Mouse (Mus musculus) adrenal gland, postnatal 36 days (tissue): ENCODE measurements around the gene Tep1. TPM values are rescaled to one million over a fixed set of nuclear protein-coding genes. Genes with fewer than 3 reads are reported as not detected.
A peak's percentile ranks its signal among the peaks of the same experiment; 100 is the strongest.
"Not testable (repeated sequence)": the region's sequence is repeated elsewhere in the genome, so short reads cannot be mapped to it uniquely, and the experiment has no call there.

Experiments used
- DNase-seq, 2 experiments: peaks; one replicate each; pipeline ENCODE4 v3.0.0; 2021; ENCODE audit warnings: mixed read lengths in 1 of 2
- total RNA-seq, 2 experiments: library from RNA; stranded (reverse); gene quantifications; 2 replicates each; pipeline ENCODE4 v1.2.3; 2021

Gene Tep1
- total RNA-seq, 2 experiments from 2014 or later, result 18.2 to 21.6 TPM

GRCm38 (mm10) chr14:50868656-50869055 is 1.7 kb downstream of the Tep1 start:
- no peak for DNase-seq

- DNase-seq, result no peak
Measured at GRCm38 (mm10) chr14:50868211-50868610, 2.1 kb downstream of the Tep1 start.

- DNase-seq, result no peak
Measured at GRCm38 (mm10) chr14:50866966-50867365, 3.4 kb downstream of the Tep1 start.

GRCm38 (mm10) chr14:50865005-50865404 is 5.4 kb downstream of the Tep1 start:
- not testable (repeated sequence) for DNase-seq

GRCm38 (mm10) chr14:50862641-50863040 is 7.7 kb downstream of the Tep1 start:
- DNase-seq, result no peak

- no peak for DNase-seq
Measured at GRCm38 (mm10) chr14:50855788-50856187, 14.6 kb downstream of the Tep1 start.

- no peak for DNase-seq
Measured at GRCm38 (mm10) chr14:50837236-50837635, 33.1 kb downstream of the Tep1 start.

GRCm38 (mm10) chr14:50834435-50834834 is 35.9 kb downstream of the Tep1 start:
- DNase-seq, result no peak

GRCm38 (mm10) chr14:50833964-50834363 is 36.4 kb downstream of the Tep1 start:
- peak; percentile 26 to 43 for DNase-seq

GRCm38 (mm10) chr14:50829878-50830277 is 40.5 kb downstream of the Tep1 start:
- DNase-seq, result peak in 1 of 2 experiments; percentile 20

GRCm38 (mm10) chr14:50826579-50826978 is 43.8 kb downstream of the Tep1 start:
- no peak for DNase-seq

GRCm38 (mm10) chr14:50824219-50824618 is 46.1 kb downstream of the Tep1 start:
- DNase-seq, result no peak

- DNase-seq, result no peak
Measured at GRCm38 (mm10) chr14:50823240-50823639, 47.1 kb downstream of the Tep1 start.

- DNase-seq, result no peak
Measured at GRCm38 (mm10) chr14:50813060-50813459, 57.3 kb downstream of the Tep1 start.

GRCm38 (mm10) chr14:50807487-50808072 is 62.8 kb downstream of the Tep1 start, which contains the start of the genes Ccnb1ip1 and Parp2:
TSS of gene Ccnb1ip1 (minus strand) at chr14:50807732.
TSS of gene Parp2 (plus strand) at chr14:50807841.
- DNase-seq, result peak; percentile 93 to 94

GRCm38 (mm10) chr14:50806469-50806868 is 63.9 kb downstream of the Tep1 start:
- DNase-seq, result not testable (repeated sequence)

GRCm38 (mm10) chr14:50804683-50805082 is 65.7 kb downstream of the Tep1 start:
- no peak for DNase-seq

GRCm38 (mm10) chr14:50802843-50803562 is 67.4 kb downstream of the Tep1 start:
- no peak for DNase-seq

- DNase-seq, result no peak
Measured at GRCm38 (mm10) chr14:50802441-50802840, 67.9 kb downstream of the Tep1 start.

GRCm38 (mm10) chr14:50799502-50800259 is 70.7 kb downstream of the Tep1 start:
- peak in 1 of 2 experiments; percentile 35 for DNase-seq

GRCm38 (mm10) chr14:50798512-50798911 is 71.8 kb downstream of the Tep1 start:
- peak in 1 of 2 experiments; percentile 13 for DNase-seq

GRCm38 (mm10) chr14:50796464-50796863 is 73.9 kb downstream of the Tep1 start:
- no peak for DNase-seq

GRCm38 (mm10) chr14:50795965-50796364 is 74.4 kb downstream of the Tep1 start:
- no peak for DNase-seq
